Mouse (Mus musculus) forebrain, embryonic 10.5 days (tissue): ENCODE measurements around the gene Ppp2r5c. TPM values are rescaled to one million over a fixed set of nuclear protein-coding genes. Genes with fewer than 3 reads are reported as not detected.

Source experiments
- DNase-seq: peaks from one replicate; pipeline ENCODE4 v3.0.0-alpha.2; 2017; ENCODE audit warnings: low spot score; ENCODE audit errors: extremely low spot score
- H3K27ac ChIP-seq: fragments of 300-500 bp; sonication (generic); 2 replicates; pipeline ENCODE4 v1.5.1; 2016; ENCODE audit warnings: mild to moderate bottlenecking
- H3K27me3 ChIP-seq: fragments of 300-500 bp; sonication (generic); 2 replicates; pipeline ENCODE4 v1.6.1; 2016; ENCODE audit warnings: mild to moderate bottlenecking; ENCODE audit not compliant: poor library complexity, severe bottlenecking
- H3K36me3 ChIP-seq: fragments of 300-500 bp; sonication (generic); replicated peaks from 2 replicates; pipeline ENCODE4 v1.6.1; 2016; ENCODE audit warnings: mild to moderate bottlenecking, moderate library complexity
- H3K4me1 ChIP-seq: fragments of 300-500 bp; sonication (generic); 2 replicates; pipeline ENCODE4 v1.6.1; 2016
- H3K4me3 ChIP-seq: fragments of 300-500 bp; sonication (generic); 2 replicates; pipeline ENCODE4 v1.5.1; 2016; ENCODE audit warnings: mild to moderate bottlenecking, moderate library complexity
- H3K9me3 ChIP-seq: fragments of 300-500 bp; sonication (generic); 2 replicates; pipeline ENCODE4 v1.6.1; 2016; ENCODE audit warnings: mild to moderate bottlenecking, moderate library complexity
- WGBS: fragments of 180-500 bp; shearing (Covaris S2); methylation state at CpG from one replicate; pipeline ENCODE4 v1.1.7; 2016; 5-methylcytosine and 5-hydroxymethylcytosine counted together
- polyA plus RNA-seq: library from polyadenylated mRNA; unstranded; fragments of >200 nt; fragmentation: Nextera tagmentation; extraction: Ambion mirVana; gene quantifications from 2 replicates; pipeline ENCODE4 v1.2.1, GENCODE M21; 2016

Ppp2r5c gene
- polyA plus RNA-seq, 1 experiment from 2014 or later, result 135 TPM

GRCm38 (mm10) chr12:110600225-110600991 is 153.5 kb downstream of the Ppp2r5c start:
- Histone ChIP-seq H3K9me3 (no peaks in the 10 kb centered on the region), H3K4me3 (peak overlapping the region; percentile 99), H3K27ac (no peak overlapping the region), H3K27me3 (peaks cover 15% of the 10 kb centered on the region), H3K36me3 (peaks cover 10% of the 10 kb centered on the region; the same call in 1 of the 2 replicates), H3K4me1 (peaks cover 37% of the 10 kb centered on the region)
- 62% methylated on average over 13 of the region's 13 CpGs for WGBS
- DNase-seq, result no peak

GRCm38 (mm10) chr12:110601241-110602218 is 154.6 kb downstream of the Ppp2r5c start, which contains the start of gene Dync1h1:
Gene Dync1h1 (plus strand): TSS chr12:110601452.
- peak; percentile 88 for DNase-seq
- Histone ChIP-seq H3K4me1 (peaks cover 37% of the 10 kb centered on the region), H3K4me3 (peak within 1 kb of the TSS; percentile 99), H3K36me3 (peaks cover 17% of the 10 kb centered on the region), H3K27ac (peak within 1 kb of the TSS; percentile 95), H3K27me3 (peaks cover 15% of the 10 kb centered on the region), H3K9me3 (no peaks in the 10 kb centered on the region)
- WGBS, result under 1% methylated on average over 105 of the region's 105 CpGs

GRCm38 (mm10) chr12:110606161-110606560 is 159.2 kb downstream of the Ppp2r5c start:
- Histone ChIP-seq H3K4me1 (peaks cover 25% of the 10 kb centered on the region), H3K36me3 (peaks cover 46% of the 10 kb centered on the region), H3K4me3 (no peak overlapping the region), H3K27me3 (no peaks in the 10 kb centered on the region), H3K27ac (no peak overlapping the region), H3K9me3 (no peaks in the 10 kb centered on the region)
- DNase-seq, result no peak
- WGBS, result 93% methylated on average over 3 of the region's 3 CpGs

DNA sequence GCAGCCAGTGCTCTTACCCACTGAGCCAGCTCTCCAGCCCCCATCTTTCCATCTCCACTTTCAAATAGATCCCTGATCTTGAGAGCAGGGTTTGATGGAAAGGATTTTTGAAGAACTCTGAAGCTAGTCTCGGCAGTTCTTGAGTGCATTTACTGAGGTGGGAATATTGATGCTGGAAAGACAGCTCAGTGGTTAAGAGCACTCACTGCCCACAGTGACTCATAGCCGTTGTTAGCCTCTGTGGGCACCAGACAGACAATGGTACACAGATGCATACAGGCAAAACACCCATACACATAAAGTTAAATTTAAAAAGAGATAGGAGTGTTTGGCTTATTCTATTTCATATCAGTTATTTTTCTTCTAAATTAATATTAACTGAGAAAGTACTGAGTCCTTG is 159.8 kb downstream of the Ppp2r5c start:
- no peak overlapping the region for H3K27ac ChIP-seq
- 97% methylated on average over 2 of the region's 2 CpGs for WGBS
- no peak for DNase-seq
- H3K4me3 ChIP-seq, result no peak overlapping the region
- peaks cover 49% of the 10 kb centered on the region for H3K36me3 ChIP-seq
- no peaks in the 10 kb centered on the region for H3K9me3 ChIP-seq
- no peaks in the 10 kb centered on the region for H3K27me3 ChIP-seq
- peaks cover 25% of the 10 kb centered on the region for H3K4me1 ChIP-seq

GRCm38 (mm10) chr12:110608460-110609152 is 161.7 kb downstream of the Ppp2r5c start:
- DNase-seq, result no peak
- H3K4me3 ChIP-seq, result no peak overlapping the region
- H3K36me3 ChIP-seq, result peaks cover 68% of the 10 kb centered on the region
- peaks cover 11% of the 10 kb centered on the region for H3K4me1 ChIP-seq
- no peaks in the 10 kb centered on the region for H3K27me3 ChIP-seq
- H3K27ac ChIP-seq, result no peak overlapping the region
- no peaks in the 10 kb centered on the region for H3K9me3 ChIP-seq
- 84% methylated on average over 11 of the region's 11 CpGs for WGBS

DNA sequence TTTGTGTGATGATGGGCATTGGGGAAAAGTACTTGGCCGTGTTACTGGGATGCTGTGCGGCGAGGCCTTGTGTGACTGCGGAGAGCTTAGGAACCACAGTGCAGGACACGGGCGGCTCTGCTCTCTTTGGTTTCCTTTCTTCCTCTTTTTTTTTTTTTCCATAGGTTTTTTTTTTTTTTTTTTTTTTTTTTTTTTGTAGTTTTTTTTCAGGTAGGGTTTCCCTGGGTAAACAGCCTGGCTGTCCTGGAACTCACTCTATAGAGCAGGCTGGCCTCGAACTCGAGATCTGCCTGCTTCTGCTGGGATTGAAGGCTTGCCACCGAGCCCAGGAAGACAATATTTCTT is 162.2 kb downstream of the Ppp2r5c start:
- Histone ChIP-seq H3K36me3 (peaks cover 69% of the 10 kb centered on the region), H3K4me1 (peaks cover 5% of the 10 kb centered on the region; the same call in 1 of the 2 replicates), H3K27me3 (no peaks in the 10 kb centered on the region), H3K9me3 (no peaks in the 10 kb centered on the region), H3K4me3 (no peak overlapping the region), H3K27ac (no peak overlapping the region)
- DNase-seq, result no peak
- WGBS, result 95% methylated on average over 9 of the region's 9 CpGs

GRCm38 (mm10) chr12:110610713-110611112 is 163.8 kb downstream of the Ppp2r5c start:
- H3K27ac ChIP-seq, result no peak overlapping the region
- no peaks in the 10 kb centered on the region for H3K4me1 ChIP-seq
- no peaks in the 10 kb centered on the region for H3K27me3 ChIP-seq
- WGBS, result 97% methylated on average over 2 of the region's 2 CpGs
- no peak for DNase-seq
- H3K36me3 ChIP-seq, result peaks cover 77% of the 10 kb centered on the region
- no peaks in the 10 kb centered on the region for H3K9me3 ChIP-seq
- no peak overlapping the region for H3K4me3 ChIP-seq

DNA sequence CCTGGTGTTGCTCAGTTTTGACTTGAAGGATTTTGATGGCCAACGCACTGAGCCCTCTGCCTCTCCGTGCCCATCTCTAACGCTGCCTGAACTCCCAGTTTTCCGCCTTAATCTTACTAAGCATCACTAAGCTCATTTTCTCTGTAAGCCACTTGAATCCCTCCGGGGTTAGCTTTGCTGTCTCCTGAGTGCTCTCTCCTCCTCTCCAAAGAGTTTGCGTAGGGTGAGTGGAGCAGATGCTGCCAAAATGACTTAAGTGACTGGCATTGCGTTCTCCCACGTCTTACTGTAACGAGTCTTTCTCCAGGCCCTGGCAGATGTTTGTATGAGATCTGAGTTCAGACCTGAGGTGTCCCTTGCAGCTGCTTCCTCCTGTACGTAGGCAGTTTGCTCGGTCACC is 183.1 kb downstream of the Ppp2r5c start:
- DNase-seq, result no peak
- H3K4me1 ChIP-seq, result no peaks in the 10 kb centered on the region
- 91% methylated on average over 11 of the region's 11 CpGs for WGBS
- H3K27me3 ChIP-seq, result no peaks in the 10 kb centered on the region
- H3K27ac ChIP-seq, result no peak overlapping the region
- no peaks in the 10 kb centered on the region for H3K9me3 ChIP-seq
- H3K4me3 ChIP-seq, result no peak overlapping the region
- peaks cover 100% of the 10 kb centered on the region for H3K36me3 ChIP-seq

Other genes starting within 250 kb of the Ppp2r5c start
- gene Dio3, start 168.1 kb upstream of the Ppp2r5c start, polyA plus RNA-seq, result 2.3 and 2.5 TPM in 2 replicates
- 62.0 and 75.6 TPM in 2 replicates for gene Dync1h1, start 154.3 kb downstream of the Ppp2r5c start, polyA plus RNA-seq
- not detected in 2 replicates for gene 1700001K19Rik, start 235.5 kb downstream of the Ppp2r5c start, polyA plus RNA-seq